Mouse (Mus musculus): ENCODE measurements around the gene 1110008P14Rik. TPM values are rescaled to one million over a fixed set of nuclear protein-coding genes. Genes with fewer than 3 reads are reported as not detected.

The 1110008P14Rik gene
- total RNA-seq, 2 experiments from 2014 or later = 36.4 to 44.0 TPM

DNA sequence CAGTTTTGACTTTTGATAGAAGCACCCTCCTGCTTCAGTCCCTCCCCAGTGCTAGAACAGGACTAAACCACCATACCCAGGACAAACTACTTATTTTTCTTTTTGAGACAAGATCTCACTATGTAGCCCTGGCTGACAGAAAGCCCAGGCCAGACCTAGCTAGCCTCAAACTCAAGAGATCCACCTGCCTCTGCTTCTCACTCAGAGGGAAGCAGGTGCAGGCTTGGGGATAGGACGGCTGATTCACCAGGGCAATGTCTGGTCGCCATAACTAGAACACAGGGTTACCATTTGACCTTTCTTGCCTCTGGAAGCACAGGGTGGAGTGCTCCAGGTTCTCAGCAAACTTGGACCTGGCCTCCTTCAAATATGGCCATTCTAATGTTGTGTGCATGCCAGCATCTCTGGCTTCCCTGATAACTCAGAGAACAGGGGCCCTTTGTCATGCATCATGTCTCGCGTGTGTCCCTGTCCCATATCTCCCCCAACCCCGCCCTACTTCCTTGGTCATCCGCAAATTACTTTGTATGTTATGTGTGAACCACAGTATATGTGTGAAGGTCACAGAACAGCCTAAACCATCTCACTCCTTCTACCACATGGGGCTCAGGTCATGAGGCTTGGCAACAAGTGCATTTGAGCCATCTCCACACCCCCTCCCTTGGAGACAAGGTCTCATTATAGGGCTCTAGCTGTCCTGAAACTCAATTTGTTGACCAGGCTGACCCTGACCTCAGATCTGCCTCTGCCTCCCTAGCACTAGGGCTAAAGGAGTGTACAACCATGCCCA lies 31.2 kb upstream of the 1110008P14Rik start:
- intact Hi-C loops (cut with DNase I) = no loop called here
- no peak for DNase-seq

DNA sequence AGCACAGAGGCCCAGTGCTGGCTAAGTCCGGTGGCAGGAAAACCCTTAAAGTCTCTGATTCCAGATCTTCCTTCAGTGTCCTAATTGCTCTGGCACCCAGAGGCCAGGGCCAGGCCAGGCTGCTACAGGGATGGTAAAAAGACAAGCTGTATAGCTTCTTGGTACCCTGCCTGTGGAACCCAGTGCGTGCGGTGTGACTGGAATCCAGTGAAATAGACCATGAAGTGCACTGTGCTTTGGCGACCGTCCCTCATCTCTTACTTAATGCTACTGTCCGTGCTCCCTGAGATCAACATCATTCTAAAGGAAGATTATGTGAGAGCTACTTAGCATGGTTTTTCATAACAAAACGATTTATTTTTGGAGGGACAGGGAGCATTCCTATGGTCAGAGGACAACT lies 29.7 kb upstream of the 1110008P14Rik start:
- intact Hi-C loops (cut with DNase I) = no loop called here
- no peak for DNase-seq

DNA sequence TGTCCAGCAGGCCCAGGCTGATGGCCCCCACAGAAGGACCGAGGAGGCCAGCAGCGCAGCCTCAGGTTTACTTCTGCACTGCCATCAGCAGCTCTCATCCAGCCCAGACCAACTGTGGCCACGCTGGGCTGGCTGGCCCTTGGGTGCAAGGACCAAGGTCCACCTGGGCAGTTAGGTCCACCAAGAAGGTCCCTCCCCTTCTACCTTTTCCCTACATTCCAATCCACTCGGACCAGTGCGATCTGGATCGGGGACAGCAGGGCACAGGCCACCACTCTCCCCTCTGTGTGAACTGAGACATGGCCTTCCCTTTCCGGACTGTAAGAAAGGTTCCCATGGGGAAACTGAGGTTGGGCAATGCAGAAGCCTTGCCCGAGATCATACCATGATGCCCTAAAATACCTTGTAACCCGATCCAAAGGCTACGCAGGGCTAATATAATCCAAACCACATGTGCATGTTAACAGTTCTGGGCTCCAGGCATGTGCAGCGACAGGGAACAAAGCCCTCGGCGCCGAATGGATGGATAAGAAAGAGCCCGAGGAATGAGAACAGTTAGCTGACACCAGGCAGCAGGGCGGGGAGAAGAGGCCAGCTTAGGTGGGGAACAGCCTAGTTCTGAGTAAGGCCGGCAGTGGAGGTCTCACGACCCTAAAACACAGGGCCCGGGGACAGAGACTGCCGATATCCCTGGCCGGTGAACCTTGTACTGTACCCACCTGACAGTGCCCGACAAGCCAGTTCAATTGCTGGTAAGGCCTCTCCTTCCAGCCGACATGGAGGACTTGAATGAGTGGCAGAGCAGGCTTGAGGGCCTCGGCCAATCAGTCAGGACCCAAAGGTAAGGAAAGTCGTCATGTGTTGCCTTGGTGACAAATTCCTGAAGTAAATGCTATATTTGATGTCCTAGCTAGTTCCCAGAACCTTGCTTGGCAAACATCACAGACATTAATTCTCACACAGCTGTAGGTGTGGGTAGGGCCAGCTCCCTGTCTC lies 27.0 kb upstream of the 1110008P14Rik start:
- no peak for DNase-seq
- intact Hi-C loops (cut with DNase I) = no loop called here

DNA sequence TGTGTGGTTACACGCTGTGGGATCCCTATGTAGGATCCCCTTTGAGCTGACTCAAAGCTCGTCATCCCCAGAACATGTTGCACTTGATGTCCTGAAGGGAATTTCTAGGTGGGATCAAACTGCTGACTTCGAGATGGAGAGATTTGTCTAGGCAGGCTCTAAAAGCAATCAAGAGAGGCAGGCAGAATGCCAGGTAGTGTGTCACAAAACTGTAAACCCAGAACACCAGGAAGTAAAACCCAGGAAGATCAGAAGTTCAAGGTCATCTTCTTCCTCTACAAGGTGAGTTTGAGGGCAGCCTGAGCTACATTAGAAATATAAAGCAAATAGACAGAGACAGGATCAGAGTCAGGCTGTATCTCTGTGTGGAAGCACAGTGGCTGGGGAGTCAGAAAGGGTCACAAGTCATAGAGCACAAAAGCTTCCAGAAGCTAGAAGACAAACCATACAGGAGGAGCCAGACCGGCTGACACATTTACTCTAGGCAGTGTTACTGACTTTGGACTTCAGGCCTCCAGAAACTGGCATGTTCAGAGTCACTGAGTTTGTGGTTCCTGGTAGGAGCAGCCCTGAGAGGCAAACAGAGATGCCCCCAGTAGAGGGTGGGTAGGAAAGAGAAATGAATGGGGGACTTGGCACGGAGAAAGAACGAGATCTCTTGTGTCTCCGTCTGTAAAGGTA lies 25.5 kb upstream of the 1110008P14Rik start:
- no peak for DNase-seq
- intact Hi-C loops (cut with DNase I) = no loop called here

DNA sequence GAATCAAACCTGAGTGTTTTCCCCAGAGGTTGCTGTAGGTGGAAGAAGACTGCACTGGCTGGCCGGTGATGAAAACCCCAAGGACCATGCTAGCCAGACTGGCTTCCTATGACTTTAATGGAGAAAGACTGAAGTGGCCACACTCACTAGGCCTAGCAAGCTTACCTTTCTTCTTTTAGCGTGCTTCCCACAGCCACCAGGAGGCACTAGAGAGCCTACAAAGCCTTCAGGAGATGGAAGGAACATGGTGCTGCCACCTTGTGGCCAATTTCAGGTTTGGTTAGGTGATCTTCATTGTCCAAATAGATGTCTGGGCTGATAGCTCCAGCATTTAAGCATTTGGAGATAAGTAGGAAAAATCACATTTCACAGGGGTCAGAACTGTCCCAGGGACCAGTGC lies 22.9 kb upstream of the 1110008P14Rik start:
- intact Hi-C loops (cut with DNase I) = loop anchor here (1.0 to 5.0 kb wide), 3 partner anchors 47 to 160 kb away; no protein-coding TSS in a partner anchor
- DNase-seq = peak; percentile 89 to 93

DNA sequence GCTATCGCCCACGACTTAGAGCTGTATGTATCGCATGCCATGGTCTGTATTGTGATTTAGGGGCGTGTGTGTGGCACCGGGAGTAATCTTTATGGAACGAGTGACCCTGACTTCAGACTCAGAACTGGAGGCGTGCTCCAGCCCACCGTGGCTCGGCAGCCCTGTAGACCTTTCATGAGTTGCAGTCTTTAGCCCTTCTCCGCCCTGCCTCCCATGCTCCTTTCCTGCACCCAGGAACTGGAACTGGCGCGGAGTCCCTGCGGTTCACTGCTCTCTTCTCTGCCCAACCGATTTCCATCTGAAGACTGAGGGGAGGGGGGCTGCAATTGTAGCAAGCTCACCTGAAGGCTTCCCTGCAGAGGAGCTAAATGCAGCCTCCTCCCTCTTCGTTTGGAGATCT lies 15.0 kb upstream of the 1110008P14Rik start:
- intact Hi-C loops (cut with DNase I) = no loop called here
- DNase-seq = no peak

DNA sequence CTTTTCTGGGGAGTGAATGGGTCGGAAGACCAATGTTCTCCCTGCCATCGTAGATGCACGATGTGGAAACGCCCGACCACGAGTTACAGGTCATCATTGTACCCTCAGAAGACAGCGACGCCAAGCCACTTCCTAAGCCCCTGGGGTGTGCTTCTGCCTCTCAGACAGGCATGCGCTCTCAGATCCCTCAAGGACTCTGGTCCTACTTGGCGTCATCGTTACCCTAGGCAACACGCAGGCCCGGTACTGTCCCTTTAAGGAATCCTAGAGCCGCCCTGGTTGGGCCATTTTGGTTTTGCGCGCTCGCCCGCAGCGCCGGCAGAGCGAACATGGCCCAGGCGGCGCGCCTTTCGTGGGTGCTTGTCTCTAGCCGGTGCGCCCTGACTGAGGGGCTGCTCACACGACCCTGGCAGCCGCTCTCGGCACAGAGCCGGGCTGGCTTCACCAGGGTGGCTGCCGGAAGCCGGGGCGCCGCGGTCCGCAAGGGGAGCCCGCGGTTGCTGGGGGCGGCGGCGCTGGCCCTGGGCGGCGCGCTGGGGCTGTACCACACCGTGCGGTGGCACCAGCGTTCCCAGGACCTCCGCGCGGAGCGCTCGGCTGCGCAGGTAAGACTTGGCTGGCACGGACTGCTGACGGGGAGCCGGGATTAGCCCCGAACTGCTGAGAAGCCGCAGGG lies 14.3 kb upstream of the 1110008P14Rik start:
- intact Hi-C loops (cut with DNase I) = no loop called here
- DNase-seq = peak; percentile 82 to 84

DNA sequence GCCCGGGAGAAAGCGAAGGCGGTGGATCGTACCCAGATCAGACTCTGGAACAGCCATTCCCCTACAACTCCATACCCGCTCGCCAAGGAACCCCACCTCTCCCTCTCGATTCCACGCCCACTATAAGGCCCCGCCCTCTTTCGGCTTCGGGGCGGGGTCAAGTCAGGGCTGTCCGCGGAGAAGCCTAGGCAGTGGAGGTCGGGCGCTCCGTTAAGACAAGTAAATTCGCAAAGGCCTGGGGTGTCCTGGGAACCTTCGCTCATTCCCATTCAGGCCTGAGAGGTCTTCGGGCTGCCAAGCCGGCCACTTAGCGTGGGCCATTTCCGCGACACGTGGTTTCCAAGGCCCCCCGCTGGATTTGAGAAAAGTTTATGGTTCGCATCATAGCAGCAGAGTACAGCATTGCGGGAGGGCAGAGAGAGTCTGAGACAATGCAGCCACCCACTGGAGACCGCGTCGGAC lies 13.8 kb upstream of the 1110008P14Rik start, which contains the start of gene Ptges2:
Gene Ptges2, plus strand, starts transcription at position 413 of the 462 bp plus-strand sequence.
- intact Hi-C loops (cut with DNase I) = no loop called here

DNA sequence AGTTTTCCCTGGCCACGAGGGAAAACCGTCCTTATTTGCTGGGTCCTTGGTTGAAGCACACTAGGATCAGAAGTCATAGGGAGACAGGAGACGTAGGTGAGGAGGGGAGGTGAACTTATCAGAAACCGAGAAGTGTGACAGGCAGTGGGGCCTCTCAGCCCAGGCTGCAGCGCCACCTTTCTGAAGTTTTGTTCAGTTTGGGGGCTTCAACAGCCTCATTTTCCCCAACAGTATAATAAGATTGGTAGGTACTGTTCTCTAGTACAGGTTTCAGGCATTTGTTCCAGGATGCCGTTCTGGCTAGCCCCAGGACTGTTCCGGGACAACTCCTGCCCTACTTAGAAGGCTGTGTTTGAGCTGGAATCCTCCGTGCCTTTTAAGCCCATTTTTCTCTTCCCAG lies 13.2 kb upstream of the 1110008P14Rik start:
- DNase-seq = no peak
- intact Hi-C loops (cut with DNase I) = no loop called here

More for the DNA sequence above, 13.8 kb upstream of the 1110008P14Rik start, which contains the start of gene Ptges2:
- peak; percentile 90 to 91 for DNase-seq

DNA sequence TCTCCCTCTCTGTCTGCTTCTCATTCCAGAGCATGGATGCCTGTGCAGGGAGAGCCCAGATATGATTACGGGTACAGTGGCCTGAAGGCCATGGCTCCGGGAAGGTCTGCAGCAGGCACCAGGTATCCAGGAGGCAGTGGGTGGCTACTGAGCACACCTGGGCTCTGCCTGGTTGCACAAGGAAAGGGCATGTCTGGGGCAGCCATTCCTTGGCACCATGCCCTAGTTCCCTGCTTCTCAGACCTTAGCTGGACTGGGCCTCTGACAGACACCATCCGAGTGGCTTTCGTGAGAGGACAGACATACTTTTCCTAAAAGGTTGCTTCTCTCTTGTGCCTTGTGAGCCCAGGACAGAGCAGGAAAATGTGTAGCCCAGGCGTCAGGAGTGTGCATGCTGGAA lies 10.3 kb upstream of the 1110008P14Rik start:
- DNase-seq = no peak
- intact Hi-C loops (cut with DNase I) = no loop called here

DNA sequence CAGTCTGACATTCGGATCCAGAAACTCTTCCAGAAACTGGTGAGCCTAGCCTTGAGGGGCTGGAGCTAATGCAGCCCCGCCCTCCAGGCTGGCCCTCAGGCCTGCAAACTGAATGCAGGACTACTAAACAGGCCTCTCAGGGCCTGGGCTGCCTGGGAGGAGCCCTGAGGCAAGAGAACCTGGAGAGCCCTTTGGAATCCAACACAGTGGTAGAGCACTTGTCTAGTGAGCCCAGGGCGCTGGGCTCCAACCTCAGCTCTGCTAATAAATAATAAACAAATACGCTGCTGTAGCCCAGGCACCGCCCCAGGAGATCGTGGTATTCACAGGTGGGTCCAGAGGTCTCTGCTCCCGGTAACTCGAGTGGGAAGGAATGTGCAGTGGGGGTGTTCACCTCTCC lies 9.1 kb upstream of the 1110008P14Rik start:
- DNase-seq = no peak
- intact Hi-C loops (cut with DNase I) = no loop called here

DNA sequence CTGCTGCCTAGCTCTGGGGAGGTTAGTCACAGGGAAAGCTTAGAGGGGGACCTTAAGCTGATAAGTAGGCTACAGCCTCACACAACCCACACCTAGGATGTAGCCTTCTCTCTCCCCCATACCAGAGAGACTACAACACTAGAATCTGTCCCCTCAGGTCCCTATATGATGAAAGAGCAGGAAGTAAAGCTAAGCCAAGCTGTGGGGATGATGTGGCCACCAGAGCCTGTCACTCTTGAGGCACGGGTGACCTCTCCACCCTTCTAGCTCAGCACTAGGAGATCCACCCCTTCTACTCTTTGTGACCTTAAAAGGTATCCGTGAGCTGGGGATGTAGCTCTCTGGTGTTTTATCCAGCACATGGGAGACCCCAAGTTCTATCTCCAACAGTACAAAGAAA lies 7.4 kb upstream of the 1110008P14Rik start:
- intact Hi-C loops (cut with DNase I) = no loop called here
- no peak for DNase-seq

DNA sequence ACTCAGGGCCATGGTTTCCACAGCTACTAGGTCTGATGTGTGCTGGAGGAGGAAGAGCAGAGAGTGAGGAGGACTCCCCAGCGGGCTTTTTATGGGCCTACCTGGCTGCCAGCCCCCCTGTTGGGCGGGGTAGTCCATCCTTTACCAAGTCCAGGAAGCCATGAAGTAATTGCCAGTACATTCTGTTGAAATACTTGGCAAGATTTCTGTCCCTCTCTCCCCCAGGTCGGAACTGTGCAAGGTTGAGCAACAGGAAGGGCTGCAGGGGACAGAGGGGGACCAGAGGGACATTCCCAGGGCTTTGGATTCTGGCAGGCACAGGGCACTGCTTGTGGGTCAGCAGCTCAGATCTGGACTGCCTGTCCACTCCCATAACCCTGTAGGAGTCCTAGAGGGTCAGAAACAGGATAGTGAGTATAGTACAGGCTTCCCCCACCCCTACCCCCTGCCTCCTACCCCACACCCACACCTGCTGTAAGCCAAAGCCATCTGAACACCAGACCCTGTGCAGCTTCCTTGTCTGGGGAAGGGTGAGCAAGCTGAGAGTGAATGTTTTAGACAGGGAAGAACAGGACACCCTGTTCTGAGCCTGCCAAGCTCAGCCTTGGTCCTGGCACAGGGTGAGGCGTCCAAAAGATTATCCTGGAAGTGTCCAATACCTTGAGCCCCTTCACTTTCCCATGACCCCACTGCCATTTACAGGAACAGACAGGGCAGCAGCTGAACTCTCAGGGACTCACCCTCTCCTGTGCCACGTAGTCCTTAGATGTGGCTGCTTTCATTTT lies 6.2 kb upstream of the 1110008P14Rik start, which contains the start of gene Lcn2:
Gene Lcn2, minus strand, starts transcription at position 547 of the 785 bp plus-strand sequence.
- intact Hi-C loops (cut with DNase I) = no loop called here
- DNase-seq = no peak

DNA sequence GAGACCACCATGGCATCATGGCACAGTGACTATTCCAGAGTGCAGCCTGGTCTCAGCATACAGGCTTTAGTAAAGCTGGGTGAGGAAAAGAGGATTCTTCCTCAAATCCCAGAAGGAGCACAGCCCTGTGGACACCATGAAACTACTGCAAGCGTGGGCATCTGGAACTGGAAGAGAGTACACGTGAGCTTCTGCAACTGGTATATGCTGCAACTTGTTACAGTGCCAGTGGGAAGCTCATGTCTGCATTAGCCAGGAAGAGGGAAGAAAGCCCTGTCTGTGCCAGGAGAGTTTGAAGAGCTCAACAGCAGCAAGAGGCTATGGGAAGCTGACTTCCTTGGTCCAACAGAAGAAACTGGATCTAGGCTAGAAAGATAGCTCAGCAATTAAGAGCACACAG lies 951 bp upstream of the 1110008P14Rik start:
- intact Hi-C loops (cut with DNase I) = no loop called here

DNA sequence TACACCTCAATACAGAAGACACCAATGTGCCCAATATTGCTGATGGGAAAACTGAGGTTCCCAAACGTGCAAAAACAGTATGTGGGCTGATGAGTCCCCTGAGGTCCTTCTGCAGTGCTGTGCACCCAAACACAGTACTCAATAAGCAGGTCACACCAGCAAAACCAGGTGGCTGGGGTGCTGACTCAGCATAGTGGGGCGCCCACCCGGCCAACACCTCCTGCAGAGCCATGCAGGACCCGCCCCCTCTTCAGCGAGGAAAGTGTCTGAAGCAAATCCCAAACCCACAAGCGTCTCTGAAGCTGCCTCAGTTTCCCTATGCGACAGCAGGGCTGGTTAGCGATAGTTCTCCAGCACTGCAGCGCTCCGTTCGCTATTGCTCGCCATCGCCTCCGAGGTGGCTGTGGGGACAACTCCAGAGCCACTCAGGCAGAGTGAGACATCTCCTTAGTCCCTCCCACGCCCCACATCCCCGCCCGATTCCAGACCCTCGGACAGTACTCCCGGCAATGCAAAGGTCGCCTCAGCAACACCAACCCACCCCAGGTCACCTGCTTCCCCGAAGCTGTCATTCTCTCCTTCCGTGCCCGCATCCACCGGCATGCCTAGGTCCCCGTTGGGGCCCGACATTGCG lies 480 bp downstream of the 1110008P14Rik start:
- no peak for DNase-seq
- intact Hi-C loops (cut with DNase I) = no loop called here

More for the DNA sequence above, 951 bp upstream of the 1110008P14Rik start:
- no peak for DNase-seq

DNA sequence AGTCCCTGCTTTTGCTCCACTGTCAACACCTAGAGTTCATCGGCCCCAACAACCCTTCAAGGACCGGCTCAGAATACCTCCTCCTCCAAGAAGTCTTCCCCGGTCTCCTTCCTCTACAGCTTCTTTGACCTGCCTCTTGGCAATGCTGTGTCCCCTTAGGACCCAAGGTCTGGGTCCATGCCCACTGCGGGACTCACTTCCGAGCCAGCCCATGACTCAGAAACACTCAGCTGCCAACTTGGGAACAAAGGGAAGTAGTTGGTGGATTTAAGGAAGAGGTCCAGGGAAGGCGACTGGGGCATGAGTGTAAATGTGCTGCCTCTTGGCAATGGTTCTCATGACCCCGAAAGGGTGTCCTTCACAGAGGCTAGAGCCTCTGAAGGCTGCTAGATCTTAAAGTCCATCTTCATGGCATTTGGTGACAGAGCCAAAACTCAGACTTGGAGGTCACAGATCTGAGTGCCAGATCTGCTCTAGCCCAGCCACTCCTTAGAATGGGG lies 1.7 kb downstream of the 1110008P14Rik start:
- DNase-seq = no peak
- intact Hi-C loops (cut with DNase I) = no loop called here

DNA sequence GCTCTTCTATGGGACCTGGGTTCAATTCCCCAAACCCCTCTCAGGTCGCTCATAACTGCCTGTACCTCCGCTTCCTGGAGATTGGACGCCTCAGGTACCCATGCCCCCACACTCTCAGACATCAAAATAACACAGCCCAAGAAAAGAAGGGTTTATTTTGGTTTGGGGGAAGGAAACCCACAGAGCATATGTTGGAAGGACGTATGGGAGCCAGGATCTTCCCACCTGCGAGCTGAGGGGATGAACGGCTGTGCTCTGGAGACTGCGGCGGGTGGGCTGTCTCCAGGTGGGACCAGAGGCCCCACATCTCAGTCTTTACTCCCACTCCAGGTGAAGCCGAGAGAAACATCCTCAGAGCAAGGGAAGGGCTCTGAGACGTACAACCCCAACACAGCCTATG lies 4.8 kb downstream of the 1110008P14Rik start:
- intact Hi-C loops (cut with DNase I) = no loop called here
- DNase-seq = no peak

DNA sequence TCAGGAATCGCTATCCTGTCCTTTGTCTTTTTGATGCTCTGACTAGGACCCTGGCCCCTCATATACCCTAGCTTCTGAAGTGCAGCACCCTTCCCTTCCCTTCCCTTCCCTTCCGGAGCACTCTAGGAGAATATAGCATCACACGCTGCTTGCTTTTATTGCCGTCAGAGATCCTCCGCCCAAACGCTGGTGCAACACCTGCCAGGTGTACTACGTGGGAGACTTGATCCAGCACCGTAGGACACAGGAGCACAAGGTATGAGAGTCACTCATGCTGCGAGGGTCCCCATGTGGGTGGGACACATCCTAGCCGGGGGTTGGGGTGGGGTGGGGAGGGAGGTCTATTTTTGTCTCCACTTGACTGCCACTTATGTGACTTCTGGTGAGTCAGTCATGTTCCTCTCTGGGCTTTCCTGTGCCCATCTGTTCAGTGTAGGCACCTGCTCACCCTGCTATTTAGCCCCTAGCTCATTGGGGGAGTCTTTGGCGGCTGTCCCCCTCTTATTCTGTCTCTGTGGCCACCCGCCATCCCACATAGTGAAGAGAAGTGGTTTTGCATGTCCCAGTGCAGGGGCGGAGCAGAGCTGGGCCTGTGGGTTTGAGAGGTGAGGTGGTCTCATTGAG lies 6.3 kb downstream of the 1110008P14Rik start:
- DNase-seq = no peak
- intact Hi-C loops (cut with DNase I) = no loop called here
